Mouse (Mus musculus) E14TG2a.4 (cell line): ENCODE measurements around the gene Tex44.

ENCODE experiments used
- CTCF ChIP-seq: conservative IDR thresholded peaks from 2 replicates; pipeline ENCODE4 v1.5.1; 2014; ENCODE audit warnings: low read length
- NANOG ChIP-seq: IDR thresholded peaks from 2 replicates; pipeline ENCODE4 v1.6.1; 2014; ENCODE audit warnings: borderline replicate concordance, low read length, mixed read lengths
- POU5F1 ChIP-seq: IDR thresholded peaks from 2 replicates; pipeline ENCODE4 v1.6.1; 2014; ENCODE audit warnings: low read length, borderline replicate concordance

DNA sequence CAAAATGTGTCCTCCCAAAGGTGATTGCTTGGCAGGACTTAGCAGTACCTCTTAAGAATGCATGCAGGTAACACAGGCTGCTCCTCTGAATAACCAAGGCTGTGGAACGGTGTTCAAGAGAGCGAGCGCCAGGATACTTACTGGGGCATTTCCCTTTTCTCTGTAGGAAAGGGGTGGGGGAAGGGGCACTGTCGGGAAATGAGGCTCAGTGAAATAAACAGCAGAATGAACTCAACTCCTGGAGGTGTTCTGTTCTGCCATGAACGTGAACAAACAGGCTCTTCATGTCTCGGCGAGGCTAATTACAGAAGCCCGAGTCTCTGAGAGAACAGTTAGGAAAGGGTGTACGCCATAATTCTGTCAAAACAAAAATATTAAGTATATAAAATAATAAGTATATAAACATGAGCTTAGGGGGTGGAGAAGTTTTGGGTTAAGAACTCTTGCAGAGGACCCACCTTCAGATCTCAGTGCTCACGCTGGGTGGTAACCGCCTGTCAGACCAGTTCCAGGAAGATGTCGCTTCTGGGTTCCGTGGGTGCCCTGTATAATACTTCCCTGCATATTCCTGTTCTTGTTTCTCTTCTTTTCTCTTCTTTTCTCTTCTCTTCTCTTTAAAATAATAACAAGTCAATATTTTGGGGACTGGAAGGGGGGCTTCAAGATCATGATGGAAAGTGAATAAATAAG, 30.9 kb downstream of the Tex44 start:
- TF ChIP-seq CTCF: no peak
- no peak for TF ChIP-seq POU5F1
- no peak for TF ChIP-seq NANOG
